In the genomic region with DNA sequence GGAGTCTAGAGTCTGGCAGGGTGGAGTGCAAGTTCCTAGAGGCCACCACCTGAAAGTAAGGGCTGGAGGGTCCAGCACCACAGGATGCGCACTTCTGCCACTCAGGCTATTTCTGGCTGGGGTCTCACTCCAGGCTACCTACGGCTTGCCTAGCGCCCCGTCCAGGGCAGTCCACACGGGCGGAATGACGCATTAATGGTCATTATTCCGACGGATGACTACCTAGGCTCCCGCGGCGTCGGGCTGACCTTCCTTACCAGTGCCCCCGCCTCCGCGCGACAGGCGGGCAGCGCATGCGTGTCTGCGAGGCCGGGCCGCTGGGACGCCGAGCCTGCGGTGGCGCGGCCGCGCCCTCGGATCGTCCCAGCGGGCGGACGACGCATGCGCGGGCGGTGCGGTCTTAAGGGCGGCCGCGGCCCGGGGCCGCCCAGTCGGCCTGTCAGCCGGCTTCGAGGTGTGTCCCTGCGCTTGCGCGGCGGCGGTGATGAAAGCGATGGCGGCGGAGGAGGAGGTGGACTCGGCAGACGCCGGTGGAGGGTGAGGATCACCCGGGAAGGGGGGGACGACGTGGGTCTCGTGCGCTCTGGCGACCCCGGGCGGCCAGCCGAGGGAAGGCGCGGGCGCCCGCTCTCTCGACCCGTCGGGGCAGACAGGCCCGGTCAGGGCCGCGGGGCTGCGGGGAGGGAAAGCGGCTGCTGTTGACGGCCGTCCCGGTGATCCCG, we compare ENCODE assay signal across 8 mouse cellular contexts. TPM values are rescaled to one million over a fixed set of nuclear protein-coding genes. Genes with fewer than 3 reads are reported as not detected.
DNase-seq lines count a peak whose midpoint lies in the region; ATAC-seq and TF ChIP-seq lines count a peak whose summit lies in the region.

A gene (plus strand): TSS at position 306 of the 722 bp plus-strand sequence.

- peaks cover 4% of the 10 kb centered on the region; the same call in 1 of the 2 replicates for H3K27me3 ChIP-seq in hindbrain, embryonic 10.5 days (ENCODE audit: insufficient read depth, poor library complexity, severe bottlenecking)
- H3K27me3 ChIP-seq in lung, postnatal 0 days (replicated peaks; ENCODE audit: insufficient read depth, low read length): no peaks in the 10 kb centered on the region

- H3K4me1 ChIP-seq in hindbrain, embryonic 10.5 days (replicated peaks): peaks cover 11% of the 10 kb centered on the region; the same call in 1 of the 2 replicates
- H3K4me1 ChIP-seq in lung, postnatal 0 days (ENCODE audit: insufficient read depth, low read depth, low read length): peaks cover 3% of the 10 kb centered on the region; the same call in 1 of the 2 replicates

- ATAC-seq in frontal cortex, adult (ENCODE audit: low TSS enrichment): peak; percentile 92
- peak; percentile 96 for ATAC-seq in lung, postnatal 0 days

- peak within 1 kb of the TSS; percentile 72 for H3K4me3 ChIP-seq in hindbrain, embryonic 10.5 days
- H3K4me3 ChIP-seq in lung, postnatal 0 days (ENCODE audit: low read depth, low read length): peak within 1 kb of the TSS; percentile 79

- no peaks in the 10 kb centered on the region for H3K36me3 ChIP-seq in hindbrain, embryonic 10.5 days
- no peaks in the 10 kb centered on the region for H3K36me3 ChIP-seq in lung, postnatal 0 days (ENCODE audit: insufficient read depth, low read length)

- H3K4me2 ChIP-seq in lung, postnatal 0 days (replicated peaks; ENCODE audit: low read depth, low read length): peak within 1 kb of the TSS; percentile 71

- TF ChIP-seq CTCF in lung, postnatal 0 days (IDR thresholded peaks at IDR 0.05): peak; percentile 76

- H3K27ac ChIP-seq in hindbrain, embryonic 10.5 days: peak within 1 kb of the TSS; percentile 90
- H3K27ac ChIP-seq in lung, postnatal 0 days (ENCODE audit: low read length): peak within 1 kb of the TSS; percentile 95

- DNase-seq in MEL-GATA-1-ER (ENCODE audit: extremely low read depth, low read depth): peak; percentile 70
- peak; percentile 84 for DNase-seq in cerebellum, adult 8-10 months
- peak; percentile 92 for DNase-seq in hindbrain, embryonic 10.5 days (ENCODE audit: low spot score)
- DNase-seq in layer of hippocampus, adult 9-11 months: peak; percentile 95
- peak; percentile 98 for DNase-seq in lung, postnatal 0 days (ENCODE audit: low spot score)
- peak; percentile 96 for DNase-seq in ovary, postnatal 14 days (ENCODE audit: low spot score)
- peak; percentile 88 for DNase-seq in thymus, postnatal 14 days

- H3K9me3 ChIP-seq in hindbrain, embryonic 10.5 days: no peaks in the 10 kb centered on the region
- H3K9me3 ChIP-seq in lung, postnatal 0 days (ENCODE audit: low read length): no peaks in the 10 kb centered on the region

- H3K9ac ChIP-seq in lung, postnatal 0 days (replicated peaks; ENCODE audit: low read depth): peak within 1 kb of the TSS; percentile 88

- under 1% methylated on average over 84 of the region's 84 CpGs for WGBS in hindbrain, embryonic 10.5 days
- WGBS in lung, postnatal 0 days: 2% methylated on average over 38 of the region's 84 CpGs

- no peak for TF ChIP-seq EP300 in lung, postnatal 0 days (IDR thresholded peaks at IDR 0.05)

RNA-seq across cellular contexts. Expression of the gene that starts here (rescaled TPM):
- 16.0 and 19.2 TPM in 2 replicates for polyA plus RNA-seq in hindbrain, embryonic 10.5 days (2016; fragmentation: Nextera tagmentation; extraction: Ambion mirVana)
- polyA plus RNA-seq in lung, postnatal 0 days (2015; fragmentation: Nextera tagmentation; extraction: Ambion mirVana): 56.9 and 57.5 TPM in 2 replicates

Comparison
In these comparisons a context has a peak if more than half of its experiments do, and no peak if none do; other contexts are left out.
1. Peak in every context shown above with its lines: DNase-seq, ATAC-seq, H3K4me3 ChIP-seq and H3K27ac ChIP-seq.